ENCODE assay signal across 22 mouse cellular contexts in the genomic region with DNA sequence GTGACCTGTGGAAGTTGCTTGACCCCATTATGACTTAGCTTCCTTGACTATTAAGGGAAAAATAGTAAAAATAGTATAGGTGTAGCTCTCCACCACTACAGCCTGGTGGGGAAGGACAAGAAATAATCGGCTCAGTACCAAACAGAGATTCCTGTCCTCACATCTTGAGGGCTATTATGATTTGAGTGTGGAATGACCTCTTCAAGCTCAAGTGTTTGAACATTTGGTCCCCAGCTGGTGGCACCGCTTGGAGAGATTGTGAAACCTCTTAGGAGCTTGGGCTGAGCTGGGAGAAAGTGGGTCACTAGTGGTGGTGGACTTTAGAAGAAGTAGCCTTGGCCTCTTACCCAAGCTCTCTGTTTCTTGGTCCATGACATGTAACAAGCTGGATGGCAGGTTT.
DNase-seq lines count a peak whose midpoint lies in the region; ATAC-seq and TF ChIP-seq lines count a peak whose summit lies in the region.
"Had no signal": no experiment of that assay in that cellular context is flagged by ENCODE, and none has a peak within 500 bp of the region (broad histone marks: within the 10 kb centered on the region; RNA-seq: fewer than 3 reads in every experiment).

No protein-coding gene starts in this region.

- no peaks in the 10 kb centered on the region for H3K9me3 ChIP-seq in kidney, embryonic 14.5 days (ENCODE audit: control insufficient read depth, low read length)
- H3K9me3 ChIP-seq in lung, postnatal 0 days (ENCODE audit: low read length), result no peaks in the 10 kb centered on the region
- no peaks in the 10 kb centered on the region for H3K9me3 ChIP-seq in hindbrain, embryonic 16.5 days (ENCODE audit: control insufficient read depth, low read length)
- H3K9me3 ChIP-seq: embryonic facial prominence, embryonic 15.5 days; forebrain, embryonic 10.5 days; hindbrain, embryonic 10.5 days; hindbrain, embryonic 15.5 days had no signal

- H3K27ac ChIP-seq in kidney, adult 2 months (ENCODE audit: insufficient read depth, low read depth, low read length), result no peak overlapping the region
- H3K27ac ChIP-seq in kidney, embryonic 14.5 days (ENCODE audit: low read depth, low read length), result no peak overlapping the region
- H3K27ac ChIP-seq in lung, postnatal 0 days (ENCODE audit: low read length), result no peak overlapping the region
- no peak overlapping the region for H3K27ac ChIP-seq in hindbrain, embryonic 16.5 days (ENCODE audit: low read depth, low read length)
- H3K27ac ChIP-seq: embryonic facial prominence, embryonic 15.5 days; forebrain, embryonic 10.5 days; gastrocnemius, adult 2 months; hindbrain, embryonic 10.5 days; hindbrain, embryonic 15.5 days had no signal

- TF ChIP-seq CTCF in kidney, adult 2 months (conservative IDR thresholded peaks at IDR 0.05; ENCODE audit: insufficient read depth, insufficient read length, low read depth, low read length), result no peak
- no peak for TF ChIP-seq CTCF in lung, adult 2 months (IDR thresholded peaks at IDR 0.05; ENCODE audit: insufficient read depth, low read length)
- no peak for TF ChIP-seq CTCF in lung, postnatal 0 days (IDR thresholded peaks at IDR 0.05)

- H3K4me1 ChIP-seq in kidney, adult 2 months (ENCODE audit: control insufficient read depth, insufficient read depth, low read length), result peaks cover 11% of the 10 kb centered on the region; the same call in 1 of the 2 replicates
- no peaks in the 10 kb centered on the region for H3K4me1 ChIP-seq in kidney, embryonic 14.5 days (ENCODE audit: control insufficient read depth, insufficient read depth, low read length)
- peaks cover 3% of the 10 kb centered on the region; the same call in 1 of the 2 replicates for H3K4me1 ChIP-seq in lung, adult 2 months (ENCODE audit: control insufficient read depth, insufficient read depth, low read length)
- no peaks in the 10 kb centered on the region for H3K4me1 ChIP-seq in lung, postnatal 0 days (ENCODE audit: insufficient read depth, low read depth, low read length)
- H3K4me1 ChIP-seq in hindbrain, embryonic 16.5 days (ENCODE audit: control insufficient read depth, insufficient read depth, low read depth, low read length), result peaks cover 3% of the 10 kb centered on the region; the same call in 1 of the 2 replicates
- H3K4me1 ChIP-seq: embryonic facial prominence, embryonic 15.5 days; forebrain, embryonic 10.5 days; hindbrain, embryonic 15.5 days had no signal

- H3K36me3 ChIP-seq in kidney, adult 2 months (ENCODE audit: control insufficient read depth, insufficient read depth, low read length), result no peaks in the 10 kb centered on the region
- no peaks in the 10 kb centered on the region for H3K36me3 ChIP-seq in kidney, embryonic 14.5 days (ENCODE audit: control insufficient read depth, insufficient read depth, low read length)
- no peaks in the 10 kb centered on the region for H3K36me3 ChIP-seq in lung, postnatal 0 days (ENCODE audit: insufficient read depth, low read length)
- no peaks in the 10 kb centered on the region for H3K36me3 ChIP-seq in hindbrain, embryonic 16.5 days (ENCODE audit: control insufficient read depth, insufficient read depth, low read length)
- H3K36me3 ChIP-seq: embryonic facial prominence, embryonic 15.5 days; forebrain, embryonic 10.5 days; hindbrain, embryonic 10.5 days; hindbrain, embryonic 15.5 days had no signal

- no peak for ATAC-seq in kidney, embryonic 14.5 days (ENCODE audit: low FRiP score, low TSS enrichment)
- peak; percentile 96 for ATAC-seq in lung, postnatal 0 days
- no peak for ATAC-seq in hindbrain, embryonic 16.5 days
- ATAC-seq: forebrain, embryonic 14.5 days; Patski had no signal

- 67% methylated on average over 2 of the region's 2 CpGs for WGBS in kidney, adult 2 months
- 84% methylated on average over 2 of the region's 2 CpGs for WGBS in kidney, embryonic 14.5 days
- 53% methylated on average over 2 of the region's 2 CpGs for WGBS in lung, adult 2 months
- 45% methylated on average over 2 of the region's 2 CpGs for WGBS in lung, postnatal 0 days
- 96% methylated on average over 2 of the region's 2 CpGs for WGBS in hindbrain, embryonic 16.5 days

- no peak for TF ChIP-seq POLR2A in kidney, adult 2 months (IDR thresholded peaks at IDR 0.05; ENCODE audit: low read depth, low read length)
- TF ChIP-seq POLR2A in lung, adult 2 months (IDR thresholded peaks at IDR 0.05; ENCODE audit: borderline replicate concordance, extremely low read depth, low read depth, low read length), result no peak

- no peaks in the 10 kb centered on the region for H3K27me3 ChIP-seq in kidney, adult 2 months (replicated peaks; ENCODE audit: control insufficient read depth, insufficient read depth, low read length)
- H3K27me3 ChIP-seq in kidney, embryonic 14.5 days (ENCODE audit: control insufficient read depth, insufficient read depth, low read length), result no peaks in the 10 kb centered on the region
- no peaks in the 10 kb centered on the region for H3K27me3 ChIP-seq in lung, postnatal 0 days (replicated peaks; ENCODE audit: insufficient read depth, low read length)
- H3K27me3 ChIP-seq in hindbrain, embryonic 16.5 days (replicated peaks; ENCODE audit: control insufficient read depth, insufficient read depth, low read length), result no peaks in the 10 kb centered on the region
- H3K27me3 ChIP-seq: CH12.LX; embryonic facial prominence, embryonic 15.5 days; hindbrain, embryonic 15.5 days; Patski had no signal

- no peak overlapping the region for H3K4me3 ChIP-seq in kidney, adult 2 months (ENCODE audit: insufficient read depth, low read depth, low read length)
- no peak overlapping the region for H3K4me3 ChIP-seq in kidney, embryonic 14.5 days (ENCODE audit: low read length)
- H3K4me3 ChIP-seq in lung, adult 2 months (replicated peaks; ENCODE audit: extremely low read depth, low read depth, low read length), result no peak overlapping the region
- no peak overlapping the region for H3K4me3 ChIP-seq in lung, postnatal 0 days (ENCODE audit: low read depth, low read length)
- H3K4me3 ChIP-seq in hindbrain, embryonic 16.5 days (ENCODE audit: low read length), result no peak overlapping the region
- H3K4me3 ChIP-seq: embryonic facial prominence, embryonic 15.5 days; erythroblast, embryonic 14.5 days; forebrain, embryonic 10.5 days; gastrocnemius, adult 2 months; hindbrain, embryonic 10.5 days; hindbrain, embryonic 15.5 days had no signal

- H3K9ac ChIP-seq in kidney, embryonic 14.5 days (ENCODE audit: low read depth, low read length), result no peak overlapping the region
- no peak overlapping the region for H3K9ac ChIP-seq in lung, postnatal 0 days (replicated peaks; ENCODE audit: low read depth)
- H3K9ac ChIP-seq in hindbrain, embryonic 16.5 days (ENCODE audit: low read depth, low read length), result no peak overlapping the region
- H3K9ac ChIP-seq: embryonic facial prominence, embryonic 15.5 days; hindbrain, embryonic 15.5 days had no signal

- DNase-seq in kidney, adult 2 months, result peak; percentile 27
- DNase-seq in lung, adult 2 months, result peak; percentile 43
- peak; percentile 87 for DNase-seq in lung, postnatal 0 days (ENCODE audit: low spot score)
- peak; percentile 85 for DNase-seq in lung, postnatal 36 days
- no peak for DNase-seq in right cerebral cortex, adult 18-20 months
- DNase-seq: adrenal gland, adult 8-10 months; adrenal gland, postnatal 36 days; cerebellum, adult 2 months; cerebellum, postnatal 10 days; gastrocnemius, adult 2 months; gastrocnemius, postnatal 25 days; heart, postnatal 14 days had no signal

- TF ChIP-seq EP300 in lung, postnatal 0 days (IDR thresholded peaks at IDR 0.05), result peak; percentile 89

- H3K4me2 ChIP-seq in kidney, embryonic 14.5 days (replicated peaks; ENCODE audit: low read depth, low read length), result no peak overlapping the region
- H3K4me2 ChIP-seq in lung, postnatal 0 days (replicated peaks; ENCODE audit: low read depth, low read length), result no peak overlapping the region
- H3K4me2 ChIP-seq in hindbrain, embryonic 16.5 days (ENCODE audit: low read length), result no peak overlapping the region
- H3K4me2 ChIP-seq: embryonic facial prominence, embryonic 15.5 days; hindbrain, embryonic 15.5 days had no signal
